Mouse (Mus musculus) ES-Bruce4 (cell line): ENCODE results near the gene Ttc5. TPM values are rescaled to one million over a fixed set of nuclear protein-coding genes. Genes with fewer than 3 reads are reported as not detected.
"Not testable (repeated sequence)": the region's sequence is repeated elsewhere in the genome, so short reads cannot be mapped to it uniquely, and the experiment has no call there.

Source experiments
- H3K27ac ChIP-seq: 2 replicates; pipeline ENCODE4 v1.5.1; 2012; ENCODE audit warnings: low read length, inconsistent platforms; ENCODE audit not compliant: insufficient read depth
- H3K27me3 ChIP-seq: 2 replicates; pipeline ENCODE4 v1.6.1; 2012; ENCODE audit warnings: mild to moderate bottlenecking, low read length, inconsistent platforms; ENCODE audit not compliant: control insufficient read depth, poor library complexity, insufficient read depth, severe bottlenecking
- H3K36me3 ChIP-seq: 2 replicates; pipeline ENCODE4 v1.6.1; 2012; ENCODE audit warnings: inconsistent platforms, mild to moderate bottlenecking, low read length, moderate library complexity; ENCODE audit not compliant: control insufficient read depth, poor library complexity, insufficient read depth, severe bottlenecking
- H3K4me1 ChIP-seq: one replicate; pipeline ENCODE4 v1.8.1; 2011; ENCODE audit warnings: low read length; ENCODE audit not compliant: control insufficient read depth, insufficient read depth
- H3K4me3 ChIP-seq: 2 replicates; pipeline ENCODE4 v1.5.1; 2011; ENCODE audit warnings: low read depth, mild to moderate bottlenecking, low read length
- H3K9ac ChIP-seq: 2 replicates; pipeline ENCODE4 v1.6.1; 2012; ENCODE audit warnings: low read depth, mild to moderate bottlenecking, inconsistent platforms; ENCODE audit not compliant: poor library complexity, severe bottlenecking
- H3K9me3 ChIP-seq: replicated peaks from 2 replicates; pipeline ENCODE4 v1.6.1; 2012; ENCODE audit warnings: mild to moderate bottlenecking, low read length, inconsistent platforms; ENCODE audit not compliant: control insufficient read depth, poor library complexity, insufficient read depth, severe bottlenecking
- CTCF ChIP-seq: IDR thresholded peaks from one replicate; pipeline ENCODE4 v1.8.1; 2011; ENCODE audit warnings: low read depth, low read length
- EP300 ChIP-seq: IDR thresholded peaks from 2 replicates; pipeline ENCODE4 v1.6.1; 2011; ENCODE audit warnings: low read depth, low read length; ENCODE audit not compliant: insufficient read depth
- POLR2A ChIP-seq: IDR thresholded peaks from one replicate; pipeline ENCODE4 v1.8.1; 2011; ENCODE audit warnings: low read length; ENCODE audit not compliant: insufficient read depth
- polyA plus RNA-seq: library from polyadenylated mRNA; stranded (reverse); fragments of >200 nt; gene quantifications from 2 replicates; pipeline ENCODE4 v1.2.4, GENCODE M21; 2011; ENCODE audit warnings: low read depth; ENCODE audit not compliant: missing spikeins, insufficient read depth, insufficient read length

Ttc5 gene
- polyA plus RNA-seq, 1 experiment: 48.1 TPM

DNA sequence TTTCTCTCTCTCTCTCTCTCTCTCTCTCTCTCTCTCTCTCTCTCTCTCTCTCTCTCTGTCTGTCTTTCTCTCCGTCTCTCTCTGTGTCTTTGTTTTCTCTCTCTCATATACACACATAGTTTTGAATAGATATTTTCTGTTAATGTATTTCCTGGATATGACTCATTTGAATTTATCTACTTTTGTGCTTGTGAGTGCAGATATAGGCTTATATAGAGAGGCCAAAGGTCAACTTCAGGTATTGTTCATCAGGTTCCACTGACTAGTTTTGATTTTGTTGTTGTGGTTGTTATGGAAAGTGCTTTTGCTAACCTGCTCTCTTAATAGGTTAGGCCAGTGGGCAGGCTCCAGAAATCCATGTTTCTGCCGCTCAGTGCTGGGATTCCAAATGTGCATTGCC, 27.7 kb upstream of the Ttc5 start:
- no peak overlapping the region for H3K9ac ChIP-seq
- no peak overlapping the region for H3K27ac ChIP-seq
- no peaks in the 10 kb centered on the region for H3K9me3 ChIP-seq
- H3K36me3 ChIP-seq: peaks cover 39% of the 10 kb centered on the region
- no peak for TF ChIP-seq POLR2A
- no peak for TF ChIP-seq CTCF
- TF ChIP-seq EP300: no peak
- no peaks in the 10 kb centered on the region for H3K4me1 ChIP-seq
- H3K27me3 ChIP-seq: no peaks in the 10 kb centered on the region
- no peak overlapping the region for H3K4me3 ChIP-seq

DNA sequence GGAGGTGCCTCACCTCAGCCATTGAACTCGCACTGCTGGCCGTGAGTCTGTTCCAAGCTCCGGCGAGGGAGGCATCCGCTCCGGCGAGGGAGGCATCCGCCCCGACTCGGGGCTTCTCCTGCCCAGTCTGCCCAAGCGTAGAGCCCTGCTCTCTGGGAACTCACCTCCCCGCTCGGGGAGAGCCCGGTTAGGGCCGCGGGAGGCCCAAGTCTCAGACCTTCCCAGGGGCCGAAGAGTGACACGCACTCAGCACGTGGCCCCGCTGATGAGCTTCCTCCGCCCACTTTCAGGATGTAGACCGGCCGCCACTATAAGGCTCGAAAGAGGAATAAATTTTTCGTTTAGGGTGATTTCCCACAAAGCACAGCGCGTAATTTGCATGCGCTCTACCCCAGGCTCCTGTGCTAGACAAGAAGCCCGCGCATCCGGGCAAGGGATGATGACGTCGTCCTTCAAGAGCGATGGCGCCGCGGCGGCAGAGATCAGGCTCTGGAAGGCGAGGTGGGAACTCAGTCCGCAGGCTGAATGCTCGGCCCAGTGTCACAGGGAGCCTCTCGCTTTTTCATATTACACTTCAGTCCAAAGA, 22.3 kb upstream of the Ttc5 start, which contains the start of the genes Ccnb1ip1 and Parp2:
Ccnb1ip1 (minus strand) TSS at position 246 of the 586 bp plus-strand sequence.
Parp2 (plus strand) TSS at position 355 of the 586 bp plus-strand sequence.
- Histone ChIP-seq H3K4me1 (no peaks in the 10 kb centered on the region), H3K27ac (no peak within 1 kb of the TSS), H3K9me3 (no peaks in the 10 kb centered on the region), H3K36me3 (peaks cover 11% of the 10 kb centered on the region), H3K27me3 (no peaks in the 10 kb centered on the region; the same call in 1 of the 2 replicates), H3K4me3 (peak within 1 kb of the TSS; percentile 88), H3K9ac (peak within 1 kb of the TSS; percentile 85)
- TF ChIP-seq EP300 (peak; percentile 53; the same call in 1 of the 2 replicates), POLR2A (peak; percentile 76), CTCF (no peak)

- H3K27me3 ChIP-seq, H3K9ac ChIP-seq, H3K9me3 ChIP-seq, H3K4me3 ChIP-seq, H3K36me3 ChIP-seq, H3K27ac ChIP-seq, H3K4me1 ChIP-seq: not testable (repeated sequence)
Measured at GRCm38 (mm10) chr14:50806469-50806868, 21.1 kb upstream of the Ttc5 start.

DNA sequence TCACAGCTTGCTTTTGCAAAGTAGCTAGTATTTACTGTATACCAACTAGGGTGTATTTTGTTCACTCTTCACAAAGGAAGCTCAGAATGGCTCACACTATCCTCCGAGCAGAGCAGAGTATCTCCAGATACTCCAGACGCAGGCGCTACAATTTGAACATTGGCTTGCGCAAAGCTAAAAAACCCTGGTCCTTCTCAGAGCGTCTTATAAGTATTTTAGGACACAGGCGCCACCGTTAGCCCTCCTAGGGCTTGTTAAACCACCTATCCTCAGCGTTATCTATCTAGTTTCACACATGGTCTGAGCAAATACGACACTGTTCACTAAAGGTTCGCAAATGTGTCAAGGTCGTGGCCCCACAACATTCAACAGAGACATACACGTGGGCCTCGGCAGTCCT, 19.4 kb upstream of the Ttc5 start:
- H3K36me3 ChIP-seq: no peaks in the 10 kb centered on the region
- H3K9me3 ChIP-seq: no peaks in the 10 kb centered on the region
- H3K27me3 ChIP-seq: no peaks in the 10 kb centered on the region; the same call in 1 of the 2 replicates
- peak overlapping the region; percentile 27 for H3K4me3 ChIP-seq
- H3K9ac ChIP-seq: peak overlapping the region; percentile 32
- TF ChIP-seq EP300 (no peak), POLR2A (no peak), CTCF (no peak)
- H3K27ac ChIP-seq: no peak overlapping the region
- no peaks in the 10 kb centered on the region for H3K4me1 ChIP-seq

- no peaks in the 10 kb centered on the region for H3K36me3 ChIP-seq
- no peak overlapping the region for H3K4me3 ChIP-seq
- no peaks in the 10 kb centered on the region for H3K4me1 ChIP-seq
- no peaks in the 10 kb centered on the region for H3K9me3 ChIP-seq
- TF ChIP-seq EP300 (no peak), POLR2A (no peak), CTCF (no peak)
- H3K9ac ChIP-seq: no peak overlapping the region
- no peak overlapping the region for H3K27ac ChIP-seq
- no peaks in the 10 kb centered on the region; the same call in 1 of the 2 replicates for H3K27me3 ChIP-seq
Measured at GRCm38 (mm10) chr14:50802843-50803562, 17.7 kb upstream of the Ttc5 start.

DNA sequence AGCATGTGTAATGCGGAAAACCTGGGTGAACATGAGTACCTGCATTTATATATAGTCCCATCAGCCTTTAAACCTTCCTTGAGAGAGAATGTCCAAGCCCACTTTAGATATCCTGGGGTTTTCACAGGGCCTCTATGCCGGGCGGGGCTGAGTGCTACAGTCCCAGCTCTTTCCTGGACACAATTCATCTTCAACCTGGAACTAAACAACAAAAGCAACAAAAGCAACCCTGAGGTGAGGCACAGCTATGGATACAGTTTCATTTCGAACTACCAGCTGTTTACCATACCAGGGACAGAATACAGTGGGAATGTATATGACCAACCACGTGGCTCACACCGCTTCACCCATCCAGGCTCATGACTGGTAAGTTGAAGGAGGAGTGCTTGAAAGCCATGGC, 17.1 kb upstream of the Ttc5 start:
- H3K4me1 ChIP-seq: no peaks in the 10 kb centered on the region
- no peaks in the 10 kb centered on the region for H3K9me3 ChIP-seq
- no peak overlapping the region for H3K27ac ChIP-seq
- H3K4me3 ChIP-seq: no peak overlapping the region
- TF ChIP-seq EP300 (no peak), CTCF (no peak), POLR2A (no peak)
- H3K9ac ChIP-seq: no peak overlapping the region
- no peaks in the 10 kb centered on the region for H3K36me3 ChIP-seq
- no peaks in the 10 kb centered on the region; the same call in 1 of the 2 replicates for H3K27me3 ChIP-seq
